Mouse (Mus musculus): Measurements from ENCODE around the gene Dmrtc1b. TPM values are rescaled to one million over a fixed set of nuclear protein-coding genes. Genes with fewer than 3 reads are reported as not detected.

Gene Dmrtc1b
- polyA plus RNA-seq (2012; rRNA removed) = not detected in 2 replicates

GRCm38 (mm10) chrX:102707535-102707934 lies at the start of gene Dmrtc1b, which contains the start of gene Gm9112:
Gene Dmrtc1b, plus strand, starts transcription at chrX:102707865.
Gene Gm9112, minus strand, starts transcription at chrX:102707635.

GRCm38 (mm10) chrX:102686872-102687271 lies 20.8 kb upstream of the Dmrtc1b start, which contains the start of gene Gm3880:
Gene Gm3880, minus strand, starts transcription at chrX:102686972.

Other genes with a start within 250 kb of the Dmrtc1b start
- 13.9 and 14.1 TPM in 2 replicates for gene Hdac8, start 202.5 kb upstream of the Dmrtc1b start, polyA plus RNA-seq (2012; rRNA removed)
- gene Phka1, start 63.6 kb upstream of the Dmrtc1b start, polyA plus RNA-seq (2012; rRNA removed) = 7.6 and 8.6 TPM in 2 replicates
- gene Gm3880, start 20.9 kb upstream of the Dmrtc1b start, polyA plus RNA-seq (2012; rRNA removed) = not detected in 2 replicates
- not detected in 2 replicates for gene Gm9112, start 230 bp upstream of the Dmrtc1b start, polyA plus RNA-seq (2012; rRNA removed)
- not detected in 2 replicates for gene Dmrtc1c1, start 95.1 kb downstream of the Dmrtc1b start, polyA plus RNA-seq (2012; rRNA removed)
- gene Dmrtc1c2, start 146.8 kb downstream of the Dmrtc1b start, polyA plus RNA-seq (2012; rRNA removed) = not detected in 2 replicates
- gene 1700031F05Rik, start 160.1 kb downstream of the Dmrtc1b start, polyA plus RNA-seq (2012; rRNA removed) = 0.05 TPM in 1 of 2 replicates, not detected in the other
- 0.64 and 1.0 TPM in 2 replicates for gene Dmrtc1a, start 200.8 kb downstream of the Dmrtc1b start, polyA plus RNA-seq (2012; rRNA removed)
- gene 1700011M02Rik, start 201.0 kb downstream of the Dmrtc1b start, polyA plus RNA-seq (2012; rRNA removed) = not detected in 2 replicates
- not detected in 2 replicates for gene 1700018G05Rik, start 220.5 kb downstream of the Dmrtc1b start, polyA plus RNA-seq (2012; rRNA removed)